Mouse (Mus musculus): ENCODE results near the gene Olfr1445. TPM values are rescaled to one million over a fixed set of nuclear protein-coding genes. Genes with fewer than 3 reads are reported as not detected.

Gene Olfr1445
- total RNA-seq (2022), result not detected

DNA sequence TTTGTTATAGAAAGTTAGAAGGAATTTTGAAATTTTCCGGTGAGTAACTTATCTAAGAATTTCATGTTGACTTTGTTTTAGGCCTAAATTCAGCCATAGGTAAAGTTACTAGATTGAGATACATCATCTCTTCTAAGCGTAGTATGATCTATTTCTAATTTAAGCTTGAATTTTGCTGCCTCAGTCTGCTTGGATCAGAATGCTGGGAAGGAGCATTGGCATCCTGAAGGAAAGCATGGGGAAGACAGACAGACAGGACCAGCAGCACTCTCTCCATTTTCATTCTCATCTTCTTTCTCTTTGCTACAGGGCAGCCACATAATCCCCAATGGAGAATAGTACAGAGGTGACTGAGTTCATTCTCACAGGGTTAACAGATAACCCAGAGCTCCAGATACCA is at the start of gene Olfr1445:
Olfr1445 (plus strand) TSS at position 301 of the 400 bp plus-strand sequence.
- no peak for DNase-seq (ENCODE audit: low spot score in 2 of 2)

DNA sequence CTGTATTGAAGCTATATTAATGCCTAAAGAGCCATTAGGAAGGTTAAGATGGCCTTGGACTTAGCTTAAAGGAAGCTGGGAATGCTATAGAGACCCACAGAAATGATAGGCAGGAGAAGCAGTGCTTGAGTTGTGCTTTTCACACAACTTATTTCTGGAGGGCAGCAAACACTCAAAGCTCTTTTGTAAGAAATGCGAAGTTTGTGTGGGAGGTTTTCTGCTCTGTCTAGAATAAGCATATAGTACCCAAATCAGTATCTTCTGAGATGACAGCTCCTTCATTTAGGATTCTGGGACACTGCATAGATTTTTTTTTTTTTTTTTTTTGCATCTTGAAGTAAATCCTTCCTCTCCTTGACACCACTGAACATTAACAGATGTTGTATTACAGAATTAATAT is 45.1 kb upstream of the Olfr1445 start:
- DNase-seq (ENCODE audit: low spot score in 2 of 2), result no peak

DNA sequence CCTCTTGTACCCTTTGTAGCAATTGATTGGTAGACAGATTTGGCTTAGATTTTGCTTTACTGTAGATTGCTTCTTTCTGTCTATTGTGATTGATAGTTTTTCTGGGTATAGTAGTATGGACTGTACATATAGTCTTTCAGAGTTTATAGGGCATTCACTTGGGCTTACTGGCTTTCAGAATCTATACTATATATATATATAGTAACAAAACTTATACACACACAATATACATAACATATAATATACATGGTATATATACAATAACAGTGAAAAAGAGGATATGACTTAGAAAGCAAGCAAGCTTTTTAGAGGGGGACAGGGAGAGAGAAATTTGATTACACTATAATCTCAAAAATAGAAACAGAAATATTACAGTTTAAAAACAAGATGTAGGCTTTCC is 37.3 kb upstream of the Olfr1445 start, which contains the start of gene Gm5244:
Gm5244 (plus strand) TSS at position 301 of the 400 bp plus-strand sequence.
- DNase-seq (ENCODE audit: low spot score in 2 of 2), result no peak

DNA sequence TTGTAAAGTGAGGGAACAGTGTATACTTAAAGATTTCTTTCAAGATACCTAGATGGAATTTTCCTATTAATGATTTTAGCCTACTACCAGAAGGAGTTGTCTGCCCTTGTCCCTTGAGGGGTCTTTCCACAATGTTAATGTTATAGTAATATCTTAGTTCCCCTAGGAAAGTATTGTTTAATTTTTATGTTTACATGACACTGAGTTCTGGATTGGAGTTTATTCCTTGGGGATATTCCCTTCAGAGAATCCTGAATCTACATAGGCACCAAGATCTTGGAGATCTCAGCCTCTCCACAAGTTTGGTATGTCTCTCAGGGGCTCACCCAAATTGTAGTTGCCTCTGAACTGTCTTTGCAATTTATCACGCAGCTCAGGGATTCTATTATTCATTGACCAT is 26.7 kb upstream of the Olfr1445 start, which contains the start of gene Olfr1444:
Olfr1444 (plus strand) TSS at position 301 of the 400 bp plus-strand sequence.
- no peak for DNase-seq (ENCODE audit: low spot score in 2 of 2)

DNA sequence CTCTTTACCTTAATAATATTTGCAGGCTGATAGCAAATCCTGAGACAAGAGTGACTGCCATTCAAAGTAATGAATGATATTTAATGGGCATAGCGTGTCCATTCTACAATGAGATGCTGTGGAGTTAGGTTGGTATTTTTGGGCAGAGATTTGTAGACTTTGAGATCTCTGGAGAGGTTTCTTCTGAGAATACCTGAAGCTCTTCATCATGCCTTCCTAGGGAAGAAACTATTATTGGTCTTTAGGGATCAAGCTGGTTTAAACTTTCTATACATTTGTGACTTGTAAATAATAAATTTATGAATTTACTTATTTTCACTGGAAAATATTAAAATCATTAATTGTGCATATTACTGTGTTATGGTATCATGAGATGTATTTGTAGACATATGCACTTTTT is 9.8 kb downstream of the Olfr1445 start, which contains the start of gene Olfr1446:
Olfr1446 (minus strand) TSS at position 101 of the 400 bp plus-strand sequence.
- DNase-seq (ENCODE audit: low spot score in 2 of 2), result no peak

DNA sequence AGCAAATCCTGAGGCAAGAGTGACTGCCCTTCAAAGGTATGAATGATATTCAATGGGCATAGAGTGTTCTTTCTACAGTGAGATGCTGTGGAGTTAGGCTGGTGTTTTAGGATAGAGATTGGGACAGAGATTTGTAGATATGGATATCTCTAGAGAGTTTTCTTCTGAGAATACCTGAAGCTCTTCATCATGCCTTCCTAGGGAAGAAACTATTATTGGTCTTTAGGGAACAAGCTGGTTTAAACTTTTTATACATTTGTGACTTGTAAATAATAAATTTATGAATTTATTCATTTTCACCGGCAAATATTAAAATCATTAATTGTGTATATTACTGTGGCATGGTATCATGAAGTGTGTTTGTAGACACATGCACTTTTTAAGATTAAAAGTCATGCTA is 20.0 kb downstream of the Olfr1445 start, which contains the start of gene Olfr1447:
Olfr1447 (minus strand) TSS at position 101 of the 400 bp plus-strand sequence.
- no peak for DNase-seq (ENCODE audit: low spot score in 2 of 2)

DNA sequence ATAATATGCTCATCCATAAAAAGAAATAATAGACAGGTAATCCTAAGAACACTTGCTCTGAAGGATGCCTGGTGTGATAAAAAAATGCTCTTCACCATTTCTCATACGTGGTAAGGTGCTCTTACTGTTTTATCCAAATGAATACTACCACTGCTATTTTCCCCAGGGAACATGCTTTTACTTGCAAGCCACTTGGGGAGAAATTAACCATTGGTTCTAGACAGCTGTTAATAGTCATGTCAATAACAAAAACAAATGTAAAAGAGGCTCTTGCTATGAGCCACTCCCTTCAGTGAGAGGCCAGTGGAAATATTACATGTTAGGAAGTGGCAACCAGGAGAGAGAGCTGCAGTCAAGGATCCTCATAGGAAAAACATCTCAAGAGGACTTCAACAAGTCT is 40.7 kb downstream of the Olfr1445 start, which contains the start of gene Olfr1448:
Olfr1448 (minus strand) TSS at position 101 of the 400 bp plus-strand sequence.
- no peak for DNase-seq (ENCODE audit: low spot score in 2 of 2)

DNA sequence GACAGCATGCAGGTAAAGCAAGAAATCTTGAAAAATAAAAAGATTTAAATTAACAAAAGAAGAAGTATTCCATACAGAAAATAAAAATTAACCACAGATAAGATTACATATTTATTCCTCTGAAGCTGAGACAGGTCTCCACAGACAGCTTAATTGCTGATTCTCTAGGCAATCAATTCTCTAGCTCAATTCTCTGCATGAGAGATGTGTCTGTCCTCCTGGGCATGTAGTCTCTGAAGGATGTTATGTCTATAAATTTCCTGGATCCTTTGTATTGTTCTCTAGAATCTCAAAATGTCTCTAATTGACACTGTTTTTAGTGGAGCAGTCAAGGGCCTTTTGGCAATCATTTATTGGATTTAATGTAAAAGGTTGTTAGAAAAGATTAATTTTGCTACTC is 46.9 kb downstream of the Olfr1445 start, which contains the start of gene Olfr1449:
Olfr1449 (plus strand) TSS at position 301 of the 400 bp plus-strand sequence.
- DNase-seq (ENCODE audit: low spot score in 2 of 2), result no peak

Other genes with a start within 250 kb of the Olfr1445 start
- gene Olfr1442, start 213.4 kb upstream of the Olfr1445 start, total RNA-seq (2022), result not detected
- gene Olfr1443, start 205.7 kb upstream of the Olfr1445 start, total RNA-seq (2022), result not detected
- not detected for gene Keg1, start 188.1 kb upstream of the Olfr1445 start, total RNA-seq (2022)
- 1 to 10 TPM; 3.2 to 4.3 (median 3.4) TPM for gene Cntf, start 118.2 kb upstream of the Olfr1445 start, total RNA-seq (2022)
- gene Zfp91, start 87.7 kb upstream of the Olfr1445 start, total RNA-seq (2022), result 10 to 100 TPM; 85.2 to 96.0 (median 91.8) TPM
- 1 to 10 TPM; 1.5 to 3.8 (median 2.1) TPM for gene Lpxn, start 87.7 kb upstream of the Olfr1445 start, total RNA-seq (2022)
- gene Gm5244, start 37.2 kb upstream of the Olfr1445 start, total RNA-seq (2022), result not detected
- gene Olfr1444, start 26.6 kb upstream of the Olfr1445 start, total RNA-seq (2022), result not detected
- not detected for gene Olfr1446, start 9.7 kb downstream of the Olfr1445 start, total RNA-seq (2022)
- not detected for gene Olfr1447, start 19.9 kb downstream of the Olfr1445 start, total RNA-seq (2022)
- not detected for gene Olfr1448, start 40.6 kb downstream of the Olfr1445 start, total RNA-seq (2022)
- gene Olfr1449, start 47.0 kb downstream of the Olfr1445 start, total RNA-seq (2022), result not detected
- not detected for gene Olfr1450, start 66.4 kb downstream of the Olfr1445 start, total RNA-seq (2022)
- not detected for gene Olfr1451, start 111.2 kb downstream of the Olfr1445 start, total RNA-seq (2022)
- not detected for gene Olfr1453, start 144.5 kb downstream of the Olfr1445 start, total RNA-seq (2022)
- not detected for gene Olfr1454, start 176.8 kb downstream of the Olfr1445 start, total RNA-seq (2022)
- not detected for gene Olfr1457, start 214.0 kb downstream of the Olfr1445 start, total RNA-seq (2022)
- gene Olfr1458, start 222.9 kb downstream of the Olfr1445 start, total RNA-seq (2022), result not detected